8 mouse cellular contexts compared by ENCODE assay signal in the genomic region with DNA sequence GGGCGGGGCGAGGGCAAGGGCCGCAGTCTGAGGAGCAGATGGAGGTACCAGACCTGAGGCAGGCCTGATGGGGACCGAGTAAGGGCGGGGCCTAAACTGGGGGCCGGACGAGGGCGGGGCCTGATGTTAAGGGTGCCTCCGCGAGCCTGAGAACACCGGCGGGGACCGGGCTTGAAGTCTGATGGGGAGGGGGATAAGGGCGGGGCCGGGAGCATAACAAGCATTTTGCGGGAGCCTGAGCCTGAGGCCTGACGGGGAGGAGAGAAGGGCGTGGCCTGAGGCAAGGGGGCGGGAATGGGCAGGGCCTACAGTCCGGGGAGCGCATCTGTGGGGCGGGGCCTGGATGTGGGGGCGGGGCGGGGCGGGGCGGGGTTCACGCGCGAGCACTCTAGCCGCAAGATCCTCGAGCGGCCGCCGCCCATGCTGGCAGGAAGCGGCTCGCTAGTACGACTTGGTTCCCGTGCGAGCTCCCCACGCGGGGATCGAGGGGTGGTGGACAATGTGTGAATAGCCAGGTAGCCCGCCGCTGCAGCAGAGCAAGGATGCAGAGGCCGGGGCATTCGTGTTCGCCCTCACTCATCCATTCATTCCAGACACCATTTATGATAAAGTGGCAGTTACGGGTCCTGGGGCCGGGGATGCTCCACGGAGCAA. TPM values are rescaled to one million over a fixed set of nuclear protein-coding genes. Genes with fewer than 3 reads are reported as not detected.
DNase-seq lines count a peak whose midpoint lies in the region; ATAC-seq and TF ChIP-seq lines count a peak whose summit lies in the region.

No protein-coding gene starts in this region.

- peak overlapping the region; percentile 84 for H3K4me2 ChIP-seq in forebrain, embryonic 16.5 days (ENCODE audit: low read length)
- H3K4me2 ChIP-seq in neural tube, embryonic 15.5 days: peak overlapping the region; percentile 78

- peak overlapping the region; percentile 59; the same call in 1 of the 2 replicates for H3K27ac ChIP-seq in forebrain, embryonic 16.5 days (ENCODE audit: low read length)
- H3K27ac ChIP-seq in layer of hippocampus, adult 2 months: peak overlapping the region; percentile 71; the same call in 1 of the 2 replicates
- H3K27ac ChIP-seq in neural tube, embryonic 15.5 days (replicated peaks): peak overlapping the region; percentile 91

- peaks cover 2% of the 10 kb centered on the region; the same call in 1 of the 2 replicates for H3K4me1 ChIP-seq in G1E (ENCODE audit: insufficient read depth, low read depth, low read length)
- H3K4me1 ChIP-seq in forebrain, embryonic 16.5 days (replicated peaks; ENCODE audit: control insufficient read depth, insufficient read depth, low read length): peaks cover 26% of the 10 kb centered on the region
- H3K4me1 ChIP-seq in lung, adult 2 months (ENCODE audit: control insufficient read depth, insufficient read depth, low read length): peaks cover 15% of the 10 kb centered on the region
- peaks cover 36% of the 10 kb centered on the region for H3K4me1 ChIP-seq in neural tube, embryonic 15.5 days

- no peak for DNase-seq in G1E (ENCODE audit: low spot score)
- peak; percentile 94 to 98 for DNase-seq in cerebellum, adult 18-20 months
- DNase-seq in heart, postnatal 36 days: peak; percentile 91 to 93
- peak; percentile 87 to 93 for DNase-seq in layer of hippocampus, adult 2 months (ENCODE audit: low spot score in 2 of 2)
- DNase-seq in lung, adult 2 months: peak; percentile 92
- peak; percentile 96 for DNase-seq in testis, postnatal 10 days (ENCODE audit: low spot score)

- peaks cover 39% of the 10 kb centered on the region for H3K27me3 ChIP-seq in G1E (ENCODE audit: insufficient read depth, low read length)
- H3K27me3 ChIP-seq in forebrain, embryonic 16.5 days (replicated peaks; ENCODE audit: control insufficient read depth, insufficient read depth, low read length): no peaks in the 10 kb centered on the region
- H3K27me3 ChIP-seq in neural tube, embryonic 15.5 days (replicated peaks): 0 out of 2 replicates have a peak, but pooled peaks cover 8% of the 10 kb centered on the region

- WGBS in forebrain, embryonic 16.5 days: under 1% methylated on average over 42 of the region's 50 CpGs
- 1% methylated on average over 46 of the region's 50 CpGs for WGBS in lung, adult 2 months
- 1% methylated on average over 47 of the region's 50 CpGs for WGBS in neural tube, embryonic 15.5 days

- TF ChIP-seq CTCF in G1E (IDR thresholded peaks at IDR 0.05; ENCODE audit: low read depth, low read length): no peak
- TF ChIP-seq CTCF in layer of hippocampus, adult 2 months (conservative IDR thresholded peaks at IDR 0.05): peak; percentile 25
- no peak for TF ChIP-seq CTCF in lung, adult 2 months (IDR thresholded peaks at IDR 0.05; ENCODE audit: insufficient read depth, low read length)

- peak overlapping the region; percentile 75 for H3K9ac ChIP-seq in forebrain, embryonic 16.5 days (replicated peaks; ENCODE audit: low read depth, low read length)
- H3K9ac ChIP-seq in neural tube, embryonic 15.5 days (replicated peaks): peak overlapping the region; percentile 86

- TF ChIP-seq POLR2A in lung, adult 2 months (IDR thresholded peaks at IDR 0.05; ENCODE audit: borderline replicate concordance, extremely low read depth, low read depth, low read length): peak; percentile 40; the same call in 1 of the 2 replicates

- H3K36me3 ChIP-seq in G1E (replicated peaks): no peaks in the 10 kb centered on the region
- no peaks in the 10 kb centered on the region for H3K36me3 ChIP-seq in forebrain, embryonic 16.5 days (ENCODE audit: control insufficient read depth, insufficient read depth)
- H3K36me3 ChIP-seq in neural tube, embryonic 15.5 days: no peaks in the 10 kb centered on the region

- intact Hi-C loops in heart, postnatal 36 days (cut with DNase I): no loop called here

- peak overlapping the region; percentile 54; the same call in 1 of the 2 replicates for H3K4me3 ChIP-seq in G1E (ENCODE audit: low read depth, low read length)
- peak overlapping the region; percentile 70 for H3K4me3 ChIP-seq in forebrain, embryonic 16.5 days (replicated peaks; ENCODE audit: low read length)
- peak overlapping the region; percentile 77 for H3K4me3 ChIP-seq in layer of hippocampus, adult 2 months
- H3K4me3 ChIP-seq in lung, adult 2 months (replicated peaks; ENCODE audit: extremely low read depth, low read depth, low read length): peak overlapping the region; percentile 52
- H3K4me3 ChIP-seq in neural tube, embryonic 15.5 days (replicated peaks): peak overlapping the region; percentile 84

- ATAC-seq in G1E (ENCODE audit: extremely low read depth, insufficient number of reproducible peaks, low FRiP score, poor library complexity, severe bottlenecking): no peak
- ATAC-seq in forebrain, embryonic 16.5 days: peak; percentile 96
- peak; percentile 96 for ATAC-seq in neural tube, embryonic 15.5 days (ENCODE audit: low FRiP score)

- peaks cover 12% of the 10 kb centered on the region for H3K9me3 ChIP-seq in G1E (replicated peaks)
- no peaks in the 10 kb centered on the region for H3K9me3 ChIP-seq in forebrain, embryonic 16.5 days (ENCODE audit: control insufficient read depth, low read length)
- no peaks in the 10 kb centered on the region for H3K9me3 ChIP-seq in neural tube, embryonic 15.5 days (replicated peaks)

RNA-seq across cellular contexts. Expression of gene B4galt5, which starts 0.4 kb away (rescaled TPM):
- total RNA-seq in G1E (2014; fragmentation: Nextera tagmentation) (0.23 TPM in 1 of 2 replicates, not detected in the other), G1E (2017) (0.44 and 1.1 TPM in 2 replicates)
- polyA plus RNA-seq in G1E (2012): 0.61 and 0.70 TPM in 2 replicates
- polyA plus RNA-seq in forebrain, embryonic 16.5 days (2015; fragmentation: Nextera tagmentation; extraction: Ambion mirVana): 9.9 and 12.5 TPM in 2 replicates
- 10 to 100 TPM in 1 of 2 experiments, 1 to 10 TPM in 1; 10.0 to 13.5 TPM for total RNA-seq in heart, postnatal 36 days (2021)
- 10 to 100 TPM; 38.1 to 43.9 TPM for total RNA-seq in layer of hippocampus, adult 2 months (2021)
- polyA plus RNA-seq in lung, adult 2 months (2012; rRNA removed): 17.7 and 20.5 TPM in 2 replicates
- polyA plus RNA-seq in neural tube, embryonic 15.5 days (2015; fragmentation: Nextera tagmentation; extraction: Ambion mirVana): 19.9 and 28.4 TPM in 2 replicates
